8 mouse cellular contexts compared by ENCODE assay signal in genomic region chr9:61012771-61013540, GRCm38 (mm10).
DNase-seq lines count a peak whose midpoint lies in the region; ATAC-seq and TF ChIP-seq lines count a peak whose summit lies in the region.

No protein-coding gene starts in this region.

- intact Hi-C loops in heart, postnatal 10 days (cut with DNase I) = no loop called here
- intact Hi-C loops in left cerebral cortex, postnatal 4 days (cut with DNase I) = no loop called here

- TF ChIP-seq CTCF in C2C12 (IDR thresholded peaks at IDR 0.05; ENCODE audit: control insufficient read depth, insufficient read depth, insufficient read length) = peak; percentile 5

- H3K4me3 ChIP-seq in C2C12 (ENCODE audit: insufficient read depth, poor library complexity, severe bottlenecking) = no peak overlapping the region

- ATAC-seq in common myeloid progenitor, adult 5-6 weeks (replicated peaks; ENCODE audit: low read depth, poor library complexity, severe bottlenecking) = peak; percentile 86

- no peaks in the 10 kb centered on the region for H3K79me3 ChIP-seq in C2C12 (ENCODE audit: low read depth)

- no peaks in the 10 kb centered on the region for H3K79me2 ChIP-seq in C2C12 (ENCODE audit: control insufficient read depth, insufficient read depth)

- H3ac ChIP-seq in C2C12 (ENCODE audit: control insufficient read depth, insufficient read length, low read depth) = no peak overlapping the region

- peak; percentile 53 for DNase-seq in ES-CJ7 (ENCODE audit: low read depth, low spot score)
- DNase-seq in heart, postnatal 10 days = peak; percentile 50 to 61
- DNase-seq in left cerebral cortex, postnatal 4 days = peak; percentile 71
- peak; percentile 90 for DNase-seq in naive thymus-derived CD4-positive, alpha-beta T cell, adult 2 months (ENCODE audit: low read depth)
- DNase-seq in thymus, postnatal 10 days (ENCODE audit: low spot score in 2 of 2) = peak; percentile 77 to 85
- DNase-seq in testis, postnatal 14 days (ENCODE audit: low spot score) = no peak

- no peaks in the 10 kb centered on the region for H3K27me3 ChIP-seq in C2C12 (ENCODE audit: control insufficient read depth, insufficient read depth, insufficient read length)

- no peaks in the 10 kb centered on the region for H3K36me3 ChIP-seq in C2C12 (ENCODE audit: control insufficient read depth, insufficient read depth)

TF ChIP-seq in C2C12, 6 proteins besides CTCF, POLR2A, EP300 and RAD21:
- TF ChIP-seq CEBPB (IDR thresholded peaks at IDR 0.05; ENCODE audit: low read depth) (no peak), MYOG (IDR thresholded peaks at IDR 0.05; ENCODE audit: control insufficient read depth, extremely low read depth, insufficient read length) (no peak), USF1 (IDR thresholded peaks at IDR 0.05; ENCODE audit: low read depth) (no peak), FOSL1 (IDR thresholded peaks at IDR 0.05; ENCODE audit: insufficient read depth, low read length, poor library complexity, severe bottlenecking) (peak; percentile 40), MYOD1 (IDR thresholded peaks at IDR 0.05; ENCODE audit: control insufficient read depth, insufficient read length, low read depth) (peak; percentile 72), MAX (IDR thresholded peaks at IDR 0.05) (peak; percentile 85)
